Mouse (Mus musculus) left cerebral cortex, adult 18-20 months (tissue): ENCODE results near the gene Natd1. TPM values are rescaled to one million over a fixed set of nuclear protein-coding genes. Genes with fewer than 3 reads are reported as not detected.

Experiments
- DNase-seq, 2 experiments: peaks; one replicate each; pipeline ENCODE4 v3.0.0; 2021 to 2022; ENCODE audit warnings: low spot score in 2 of 2, mixed read lengths in 1 of 2
- long read RNA-seq, 2 experiments: library from polyadenylated mRNA; stranded (forward); transcript quantifications; one replicate each; pipeline ENCODE4 v2.0.0; 2021
- total RNA-seq, 2 experiments: library from RNA; stranded (reverse); gene quantifications; 2 replicates each; pipeline ENCODE4 v1.2.3; 2021

The Natd1 gene
- total RNA-seq, result 10 to 100 TPM; 11.4 to 12.3 TPM
- long read RNA-seq, experiment 1, full-length matches to known transcripts, result 19 of 23 reads
- long read RNA-seq, experiment 1, partial matches to known transcripts, result 3 of 23 reads
- long read RNA-seq, experiment 1, other reads (novel, unspliced or antisense), result 1 of 23 reads
- long read RNA-seq, experiment 2, full-length matches to known transcripts, result 4 of 8 reads
- long read RNA-seq, experiment 2, partial matches to known transcripts, result 1 of 8 reads
- long read RNA-seq, experiment 2, other reads (novel, unspliced or antisense), result 3 of 8 reads

DNA sequence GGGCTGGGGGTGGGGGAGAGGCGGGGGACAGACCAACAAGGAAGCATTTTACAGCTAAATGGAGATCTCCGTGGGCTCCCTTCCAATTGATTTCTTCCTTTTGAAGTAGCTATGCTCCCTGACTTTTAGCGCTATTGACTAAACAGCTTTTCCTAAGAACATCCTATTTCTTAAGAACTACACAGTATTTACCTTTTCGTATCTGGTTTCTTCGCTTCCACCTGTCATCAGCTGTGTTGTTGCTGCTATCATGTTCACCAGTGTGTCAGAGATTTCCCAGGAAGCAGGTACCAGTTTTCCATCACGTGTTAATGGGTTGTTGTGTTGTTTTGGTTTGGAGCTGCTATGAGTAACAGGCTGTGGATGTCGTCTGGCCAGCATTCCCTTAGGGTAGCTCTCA lies at the start of gene Natd1:
Gene Natd1 (minus strand): TSS at position 260 of the 400 bp plus-strand sequence.
- DNase-seq, result no peak

- no peak for DNase-seq
Observed at GRCm38 (mm10) chr11:60962709-60963108, 48.2 kb upstream of the Natd1 start.

- DNase-seq, result no peak
Observed at GRCm38 (mm10) chr11:60961176-60961575, 46.6 kb upstream of the Natd1 start.

DNA sequence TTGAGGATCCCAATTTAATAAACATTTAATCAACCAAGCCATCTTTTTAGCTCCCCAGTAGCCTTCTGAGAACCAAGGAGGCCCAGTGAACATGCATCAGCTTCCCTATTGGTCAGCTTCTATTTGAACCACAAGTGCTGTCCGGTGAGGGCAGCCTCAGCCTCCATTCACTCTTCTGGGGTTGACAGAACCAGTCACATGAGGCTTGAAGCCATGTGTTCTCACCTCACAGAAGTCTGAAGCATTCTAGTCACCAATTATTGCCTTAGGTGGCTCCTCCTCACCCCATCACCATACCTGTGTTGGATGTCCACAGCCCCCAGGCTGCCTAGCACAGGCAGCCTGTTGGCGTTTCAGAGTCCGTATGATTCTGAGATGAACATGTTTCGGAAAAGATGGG lies 44.4 kb upstream of the Natd1 start:
- no peak for DNase-seq

DNA sequence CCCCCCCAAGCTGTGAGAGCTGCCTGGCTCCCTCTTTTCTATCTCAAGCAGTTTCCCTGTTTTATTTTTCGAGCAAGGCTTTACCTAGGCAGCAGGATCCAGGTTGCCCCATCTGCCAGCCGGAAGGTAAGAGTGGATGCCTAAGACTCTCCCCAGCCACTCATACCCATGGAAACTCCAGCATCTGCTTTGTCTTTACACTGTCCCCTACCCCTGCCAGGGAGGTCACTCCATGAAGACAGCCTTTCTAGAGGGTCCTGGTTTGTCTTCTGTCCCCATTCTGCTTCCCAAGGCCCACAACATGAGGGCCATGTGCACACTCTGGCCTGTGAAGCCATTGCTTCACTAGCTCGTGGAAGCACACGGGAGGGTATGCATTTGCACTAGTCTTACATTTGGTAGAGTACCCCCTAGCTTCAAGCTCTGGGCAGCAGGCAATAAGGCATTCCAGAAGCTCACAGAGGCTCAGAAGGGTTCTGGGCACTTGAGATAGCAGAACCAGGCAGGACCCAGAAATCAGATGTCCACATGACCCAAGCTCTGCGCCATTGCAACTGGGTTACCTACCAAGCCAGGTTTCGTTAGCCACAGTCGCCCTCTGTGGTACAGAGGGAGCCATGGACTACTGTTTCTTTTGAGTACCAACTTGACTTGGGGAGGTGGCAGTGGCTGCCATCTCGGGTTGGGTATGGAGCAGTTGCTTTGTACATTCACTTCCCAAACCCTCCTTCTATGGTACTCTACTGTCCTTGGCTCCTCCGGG lies 41.3 kb upstream of the Natd1 start:
- no peak for DNase-seq

DNA sequence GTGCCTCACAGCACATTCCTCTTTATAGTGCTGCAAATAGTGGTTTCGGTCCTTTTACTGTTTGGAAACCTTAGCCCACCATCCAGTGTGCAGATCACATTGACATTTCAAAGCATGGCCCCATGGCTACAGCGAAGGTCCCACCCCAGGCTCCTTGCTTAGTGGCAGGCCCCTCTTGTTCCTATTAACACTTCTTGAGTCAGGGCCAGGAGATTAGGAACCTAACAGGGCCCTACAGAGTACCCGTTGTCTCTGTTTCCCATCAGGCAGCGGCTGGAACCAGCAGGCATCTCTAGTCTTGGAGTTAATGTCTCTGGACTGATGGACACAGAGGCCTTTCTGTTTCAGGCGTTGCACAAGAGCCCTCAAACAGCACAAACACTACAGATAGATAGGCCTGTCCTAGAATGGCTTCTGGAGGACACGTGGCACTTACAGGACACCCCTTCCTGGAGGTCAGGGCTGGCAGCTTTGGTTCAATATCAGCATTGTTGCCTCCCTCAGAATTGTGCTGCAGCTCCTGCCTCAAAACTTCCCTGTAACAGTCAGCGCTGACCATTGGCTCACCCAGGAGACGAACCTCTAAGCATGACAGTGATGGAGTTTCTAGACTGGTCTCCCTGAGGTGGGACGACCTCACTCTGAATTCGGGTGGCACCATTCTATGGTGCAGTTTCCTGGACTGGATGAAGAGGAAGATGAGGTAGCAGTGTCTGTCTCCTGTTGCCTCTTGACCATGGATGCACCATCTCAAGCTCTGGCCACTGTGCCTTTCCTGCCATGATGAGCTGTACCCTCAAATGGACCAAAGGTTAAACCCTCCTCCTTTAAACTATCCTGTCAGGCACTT lies 39.9 kb upstream of the Natd1 start:
- DNase-seq, result no peak

- peak; percentile 83 to 90 for DNase-seq
Observed at GRCm38 (mm10) chr11:60953803-60954202, 39.3 kb upstream of the Natd1 start.

GRCm38 (mm10) chr11:60952986-60953385 lies 38.4 kb upstream of the Natd1 start:
- DNase-seq, result no peak

GRCm38 (mm10) chr11:60952362-60952761 lies 37.8 kb upstream of the Natd1 start:
- DNase-seq, result no peak

DNA sequence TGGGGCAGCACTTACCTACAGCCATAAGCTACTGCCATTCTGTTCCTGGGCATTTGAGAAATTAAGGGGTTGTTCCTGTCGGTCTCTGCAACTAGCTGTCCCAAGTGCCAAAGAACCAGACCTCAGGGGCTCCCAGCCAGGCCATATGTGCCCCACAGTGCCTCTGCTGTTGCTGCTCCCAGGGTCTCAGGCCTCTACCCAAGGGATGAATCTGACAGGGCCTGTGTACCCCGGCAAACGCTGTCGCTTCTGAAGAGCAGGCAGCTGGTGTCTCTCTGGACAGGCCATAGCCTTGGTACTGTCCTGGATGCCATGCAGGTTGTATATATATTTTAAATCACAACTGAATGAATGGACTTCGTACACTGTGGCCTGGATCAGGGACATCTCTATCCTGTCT lies 37.3 kb upstream of the Natd1 start:
- DNase-seq, result no peak

GRCm38 (mm10) chr11:60945003-60945402 lies 30.5 kb upstream of the Natd1 start:
- DNase-seq, result no peak

DNA sequence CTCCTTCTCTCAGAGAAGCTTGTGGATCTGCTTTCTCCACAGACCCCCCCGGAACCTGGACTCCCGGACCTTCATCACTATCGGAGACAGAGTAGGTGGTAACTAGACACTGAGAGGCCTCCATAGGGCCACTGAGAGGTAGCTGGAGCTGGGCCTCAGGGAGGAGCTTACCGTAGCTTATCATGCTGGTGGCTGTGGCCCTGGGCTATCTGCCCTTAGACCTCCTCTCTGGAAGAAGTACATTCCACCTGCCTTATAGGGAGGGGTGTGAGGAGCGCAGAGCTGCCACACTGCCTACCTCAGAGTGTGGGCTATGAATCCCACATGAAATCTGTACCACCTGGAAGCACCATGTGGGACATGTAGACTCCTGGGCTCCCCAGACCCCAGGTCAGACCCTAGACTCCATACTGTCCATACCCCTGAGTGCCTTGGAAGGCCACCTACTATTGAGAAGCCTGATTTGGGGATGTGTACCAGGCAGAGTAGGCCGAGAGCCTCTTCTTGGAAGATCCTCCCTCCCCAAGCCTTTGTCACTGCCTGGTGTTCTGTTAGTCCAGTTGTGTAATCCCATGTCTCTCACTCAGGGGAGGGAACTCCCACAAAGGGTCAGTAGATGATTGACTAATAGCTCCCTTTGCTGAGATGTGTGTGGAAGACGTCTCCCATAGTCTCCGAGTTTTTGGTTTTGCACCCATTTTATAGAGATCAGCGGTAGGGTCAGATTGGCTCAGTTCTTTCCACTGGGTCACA lies 27.9 kb upstream of the Natd1 start:
- no peak for DNase-seq

DNA sequence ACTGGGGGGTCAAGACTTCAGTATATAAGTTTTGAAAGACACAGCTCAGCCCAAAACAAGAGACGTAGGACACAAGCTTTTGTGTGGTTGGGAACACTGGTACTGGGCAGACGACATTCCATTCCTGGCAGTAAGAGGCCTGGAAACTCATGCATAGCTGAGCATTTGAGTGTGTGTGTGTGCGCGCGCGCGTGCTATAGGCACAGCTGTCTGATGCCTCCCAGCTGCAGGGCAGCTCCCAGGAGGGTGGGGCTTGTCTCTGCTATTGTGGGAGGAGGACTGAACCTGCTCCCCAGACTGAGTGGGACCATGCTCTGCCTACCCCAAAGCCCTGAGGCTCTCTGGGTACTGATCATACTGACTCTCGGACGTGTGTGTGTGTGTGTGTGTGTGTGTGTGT lies 26.8 kb upstream of the Natd1 start:
- DNase-seq, result no peak

DNA sequence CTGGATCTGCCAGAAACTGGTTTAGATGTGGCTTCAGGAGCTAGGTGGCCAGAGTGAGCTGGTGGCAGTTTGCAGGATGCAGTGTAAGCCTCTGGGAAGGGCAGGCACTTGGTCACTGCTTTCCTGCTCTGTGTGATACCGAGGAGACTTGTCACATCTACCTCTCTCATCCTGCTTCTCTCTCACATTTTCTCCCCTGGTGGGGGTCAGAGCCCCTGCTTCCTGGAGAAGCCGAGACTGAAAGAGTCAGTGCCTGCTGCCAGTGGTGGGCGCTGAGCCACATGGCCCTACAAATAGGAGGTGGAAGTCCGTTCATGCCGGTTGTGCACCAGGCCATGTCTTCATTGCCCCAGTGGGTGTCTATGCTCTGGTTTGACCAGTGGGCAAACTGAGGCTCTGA lies 26.0 kb upstream of the Natd1 start:
- no peak for DNase-seq

DNA sequence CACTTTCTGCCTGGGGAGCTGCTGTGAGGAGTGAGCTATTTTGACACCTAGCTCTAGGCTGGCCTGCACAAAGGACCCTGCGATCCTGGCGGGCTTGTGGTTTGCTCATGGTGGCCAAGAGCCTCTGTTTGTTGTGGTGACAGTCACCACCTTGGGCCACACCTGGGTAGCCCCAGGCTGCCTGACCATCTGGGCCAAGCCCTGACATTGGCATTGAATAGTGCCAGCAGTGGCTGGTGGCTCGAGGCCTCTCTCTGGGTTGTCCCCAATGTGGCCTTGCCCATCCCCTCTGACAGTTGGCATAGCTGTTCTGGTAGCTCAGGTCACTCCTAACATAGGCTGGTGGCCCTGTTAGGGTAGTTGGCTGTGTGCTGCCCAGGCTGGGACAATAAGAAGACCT lies 24.9 kb upstream of the Natd1 start:
- DNase-seq, result no peak

DNA sequence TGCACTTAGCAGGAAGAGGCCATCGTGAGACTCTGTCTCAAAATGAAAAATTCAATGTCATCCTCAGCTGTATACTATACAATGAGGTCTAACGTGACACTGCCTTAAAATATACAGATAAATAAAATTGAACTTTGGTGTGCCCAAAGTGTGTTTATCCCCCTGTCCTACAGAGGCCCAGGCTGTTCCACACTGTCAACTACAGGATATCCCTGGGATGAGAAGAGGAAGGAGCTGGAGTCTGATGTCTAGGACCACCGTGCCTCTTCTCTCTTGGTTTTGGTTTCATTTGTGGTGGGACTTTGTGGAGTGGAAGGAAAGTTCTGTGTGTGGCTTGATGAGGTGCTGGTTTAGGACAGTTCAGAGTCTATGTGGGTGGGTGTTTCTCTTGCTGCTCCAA lies 23.1 kb upstream of the Natd1 start:
- DNase-seq, result no peak

DNA sequence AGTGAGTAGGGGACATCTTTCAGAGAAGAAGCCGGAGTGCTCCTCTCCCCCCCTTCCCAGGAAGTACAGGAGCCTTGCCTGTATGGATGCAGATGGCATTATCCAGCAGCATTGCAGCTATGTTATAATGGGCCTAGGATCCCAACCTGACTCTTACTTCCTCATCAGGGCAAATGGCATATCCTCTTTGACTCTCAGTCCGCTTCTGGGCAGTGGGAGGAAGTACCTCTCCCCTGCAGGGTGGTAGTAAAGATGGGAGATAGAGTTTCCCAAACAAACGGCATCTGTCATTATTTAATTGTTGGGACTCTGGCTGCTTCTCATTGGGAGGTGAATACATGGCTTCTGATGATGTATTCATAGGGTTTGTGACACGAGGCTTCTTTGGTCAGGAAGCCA lies 21.4 kb upstream of the Natd1 start:
- DNase-seq, result no peak

DNA sequence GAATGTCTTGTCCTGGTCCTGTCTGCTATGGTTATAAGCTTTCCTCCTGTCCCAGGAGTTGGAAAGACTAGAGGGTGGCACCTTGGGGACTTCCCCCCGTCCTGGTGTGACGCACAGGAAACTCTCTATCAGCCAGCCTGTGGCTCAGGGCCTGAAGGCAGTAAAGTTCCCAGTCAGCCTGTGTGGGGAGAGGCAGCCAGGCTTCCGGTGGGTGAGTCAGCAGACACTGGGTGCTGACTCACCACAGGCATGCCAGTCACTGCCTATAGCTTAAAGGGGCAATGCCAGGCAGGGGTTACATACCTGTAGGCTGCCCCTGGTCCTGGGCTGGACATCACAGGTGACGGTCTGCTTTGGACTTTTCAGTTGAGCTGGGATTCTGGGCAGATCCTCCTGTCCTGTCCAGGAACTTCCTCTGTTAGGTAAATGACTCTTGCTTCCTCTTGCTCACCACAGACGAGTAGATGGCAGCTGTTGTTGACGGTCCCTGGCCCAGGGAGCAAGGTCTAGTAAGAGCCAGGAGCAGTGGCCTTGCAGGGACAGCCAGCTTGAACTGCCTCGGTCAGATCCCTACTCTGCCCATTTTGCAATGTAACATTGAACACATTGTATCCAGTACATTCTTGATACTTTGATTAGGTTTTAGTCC lies 20.9 kb upstream of the Natd1 start:
- peak; percentile 47 to 62 for DNase-seq

GRCm38 (mm10) chr11:60934795-60935194 lies 20.2 kb upstream of the Natd1 start:
- no peak for DNase-seq

DNA sequence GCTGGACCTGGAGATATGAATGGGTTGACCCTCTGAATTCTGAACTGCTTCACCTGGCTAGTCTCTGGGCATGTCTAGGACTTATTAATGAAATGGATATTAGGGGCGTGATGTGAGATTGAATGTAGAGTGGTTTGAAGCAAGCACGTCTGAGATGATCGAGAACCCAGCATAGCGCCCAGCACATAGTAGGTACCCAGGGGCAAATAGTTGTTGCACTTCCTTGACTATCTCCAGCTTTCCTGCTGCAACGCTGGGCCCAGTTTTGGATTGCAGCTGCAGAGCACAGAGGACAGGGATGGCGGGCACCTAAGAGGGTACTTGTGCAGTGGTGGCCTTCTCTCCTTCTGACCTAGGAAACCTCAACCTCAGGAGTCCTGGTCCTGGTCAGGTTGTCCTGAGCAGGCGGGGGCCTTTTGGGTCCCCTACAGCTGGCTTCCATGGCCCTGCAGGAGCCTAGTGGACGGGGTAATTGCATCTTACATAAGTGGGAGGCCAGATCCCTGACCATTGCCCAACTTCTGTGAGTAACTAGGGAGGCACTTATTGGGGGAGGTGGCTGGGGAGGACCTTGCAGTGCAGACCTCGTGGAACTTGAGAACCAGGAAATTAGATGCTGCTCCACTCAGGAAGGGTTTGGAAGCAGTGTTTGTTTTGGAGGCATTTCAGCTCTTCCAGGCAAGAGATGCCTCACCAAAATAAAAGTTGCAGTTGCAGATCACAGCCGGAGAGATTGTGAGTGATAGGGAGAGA lies 18.8 kb upstream of the Natd1 start:
- DNase-seq, result no peak
